ENCODE assay signal across 20 mouse cellular contexts in the genomic region with DNA sequence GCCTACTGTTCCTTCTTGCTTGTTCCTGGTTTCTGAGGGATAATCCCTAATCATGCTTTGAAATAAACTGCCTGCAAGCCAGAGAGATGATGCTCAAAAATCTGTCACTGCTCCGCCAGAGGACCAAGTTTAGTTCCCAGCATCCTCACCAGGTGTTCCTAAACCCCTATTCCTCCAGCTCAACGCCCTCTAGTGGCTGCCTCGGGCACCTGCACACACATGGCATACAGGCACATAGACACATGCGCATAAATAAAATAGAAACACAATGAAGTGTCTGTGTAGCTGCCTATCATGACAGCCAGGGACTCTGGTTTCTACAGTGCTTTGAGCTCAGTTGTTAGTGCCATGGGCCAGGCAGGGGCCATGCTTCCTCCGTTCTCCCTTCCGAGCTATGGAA. TPM values are rescaled to one million over a fixed set of nuclear protein-coding genes. Genes with fewer than 3 reads are reported as not detected.
DNase-seq lines count a peak whose midpoint lies in the region; ATAC-seq and TF ChIP-seq lines count a peak whose summit lies in the region.
"Had no signal": no experiment of that assay in that cellular context is flagged by ENCODE, and none has a peak within 500 bp of the region (broad histone marks: within the 10 kb centered on the region; RNA-seq: fewer than 3 reads in every experiment).

No protein-coding gene starts in this region.

- H3K9me3 ChIP-seq in intestine, postnatal 0 days (ENCODE audit: control insufficient read depth) = no peaks in the 10 kb centered on the region
- 0 out of 2 replicates have a peak, but pooled peaks cover 4% of the 10 kb centered on the region for H3K9me3 ChIP-seq in intestine, embryonic 16.5 days (ENCODE audit: control insufficient read depth, low read length)
- H3K9me3 ChIP-seq in embryonic facial prominence, embryonic 14.5 days (ENCODE audit: control insufficient read depth, low read length) = no peaks in the 10 kb centered on the region
- no peaks in the 10 kb centered on the region for H3K9me3 ChIP-seq in kidney, embryonic 16.5 days (ENCODE audit: low read length)
- H3K9me3 ChIP-seq: hindbrain, embryonic 15.5 days; liver, embryonic 15.5 days; midbrain, embryonic 12.5 days had no signal

- H3K4me2 ChIP-seq in intestine, postnatal 0 days (replicated peaks; ENCODE audit: low read depth) = no peak overlapping the region
- no peak overlapping the region for H3K4me2 ChIP-seq in intestine, embryonic 16.5 days (ENCODE audit: low read depth, low read length)
- no peak overlapping the region for H3K4me2 ChIP-seq in embryonic facial prominence, embryonic 14.5 days (ENCODE audit: low read depth, low read length)
- no peak overlapping the region for H3K4me2 ChIP-seq in kidney, embryonic 16.5 days (replicated peaks; ENCODE audit: low read depth, low read length)
- H3K4me2 ChIP-seq: hindbrain, embryonic 15.5 days; liver, embryonic 15.5 days; midbrain, embryonic 12.5 days had no signal

- TF ChIP-seq CTCF in intestine, postnatal 0 days (IDR thresholded peaks at IDR 0.05; ENCODE audit: low read depth) = 0 out of 2 replicates have a peak, but pooled peaks have one; percentile 30
- TF ChIP-seq CTCF in testis, adult 2 months (IDR thresholded peaks at IDR 0.05; ENCODE audit: control insufficient read depth, insufficient read depth, insufficient replicate concordance, low read depth, low read length) = peak; percentile 74; the same call in 1 of the 2 replicates

- no peak for TF ChIP-seq POLR2A in testis, adult 2 months (IDR thresholded peaks at IDR 0.05; ENCODE audit: control insufficient read depth, low read depth, low read length)

- no peak for ATAC-seq in intestine, postnatal 0 days
- ATAC-seq in intestine, embryonic 16.5 days = no peak
- ATAC-seq in embryonic facial prominence, embryonic 14.5 days (ENCODE audit: low read depth) = no peak
- ATAC-seq in kidney, embryonic 16.5 days (ENCODE audit: low FRiP score, low TSS enrichment) = no peak
- ATAC-seq: forebrain, embryonic 14.5 days had no signal

- no peaks in the 10 kb centered on the region for H3K36me3 ChIP-seq in intestine, postnatal 0 days (ENCODE audit: control insufficient read depth, insufficient read depth)
- no peaks in the 10 kb centered on the region; the same call in 1 of the 2 replicates for H3K36me3 ChIP-seq in intestine, embryonic 16.5 days (ENCODE audit: control insufficient read depth, insufficient read depth, low read length)
- no peaks in the 10 kb centered on the region for H3K36me3 ChIP-seq in testis, adult 2 months (ENCODE audit: control insufficient read depth, insufficient read depth, low read length)
- H3K36me3 ChIP-seq in embryonic facial prominence, embryonic 14.5 days (ENCODE audit: control insufficient read depth, insufficient read depth, low read length) = peaks cover 10% of the 10 kb centered on the region; the same call in 1 of the 2 replicates
- H3K36me3 ChIP-seq in kidney, embryonic 16.5 days (ENCODE audit: insufficient read depth, low read length) = no peaks in the 10 kb centered on the region
- H3K36me3 ChIP-seq: hindbrain, embryonic 15.5 days; liver, embryonic 15.5 days; midbrain, embryonic 12.5 days had no signal

- H3K27ac ChIP-seq in intestine, postnatal 0 days (ENCODE audit: low read depth, low read length) = no peak overlapping the region
- H3K27ac ChIP-seq in intestine, embryonic 16.5 days (ENCODE audit: low read length) = no peak overlapping the region
- no peak overlapping the region for H3K27ac ChIP-seq in testis, adult 2 months (ENCODE audit: control insufficient read depth, insufficient read depth, low read depth, low read length)
- H3K27ac ChIP-seq in embryonic facial prominence, embryonic 14.5 days (replicated peaks; ENCODE audit: low read depth, low read length) = 0 out of 2 replicates have a peak overlapping the region, but pooled peaks have one; percentile 41
- no peak overlapping the region for H3K27ac ChIP-seq in kidney, embryonic 16.5 days (ENCODE audit: low read length)
- H3K27ac ChIP-seq: hindbrain, embryonic 15.5 days; liver, embryonic 15.5 days; macrophage; midbrain, embryonic 12.5 days had no signal

- H3K4me1 ChIP-seq in intestine, postnatal 0 days (replicated peaks; ENCODE audit: control insufficient read depth, insufficient read depth, low read length) = no peaks in the 10 kb centered on the region
- H3K4me1 ChIP-seq in intestine, embryonic 16.5 days (ENCODE audit: control insufficient read depth, insufficient read depth, low read length) = no peaks in the 10 kb centered on the region
- H3K4me1 ChIP-seq in testis, adult 2 months (ENCODE audit: control insufficient read depth, insufficient read depth, low read length) = no peaks in the 10 kb centered on the region
- H3K4me1 ChIP-seq in embryonic facial prominence, embryonic 14.5 days (ENCODE audit: control insufficient read depth, insufficient read depth, low read length) = peaks cover 8% of the 10 kb centered on the region
- peaks cover 7% of the 10 kb centered on the region; the same call in 1 of the 2 replicates for H3K4me1 ChIP-seq in kidney, embryonic 16.5 days (ENCODE audit: insufficient read depth, low read length)
- H3K4me1 ChIP-seq: liver, embryonic 15.5 days had no signal

- DNase-seq in testis, postnatal 14 days (ENCODE audit: low spot score) = no peak
- DNase-seq in embryonic facial prominence, embryonic 14.5 days (ENCODE audit: low spot score) = no peak
- no peak for DNase-seq in MN1 (ENCODE audit: low spot score)
- no peak for DNase-seq in urinary bladder, postnatal 25 days (ENCODE audit: low spot score)
- DNase-seq: adrenal gland, postnatal 36 days; B cell, adult 2 months; cerebellum, postnatal 25 days; heart, postnatal 10 days; kidney, adult 8-10 months; right cerebral cortex, postnatal 25 days; thymus, adult 2 months had no signal

- H3K27me3 ChIP-seq in intestine, postnatal 0 days (replicated peaks; ENCODE audit: control insufficient read depth, insufficient read depth, low read length) = peaks cover 15% of the 10 kb centered on the region
- peaks cover 26% of the 10 kb centered on the region for H3K27me3 ChIP-seq in intestine, embryonic 16.5 days (replicated peaks; ENCODE audit: control insufficient read depth, insufficient read depth, low read length)
- no peaks in the 10 kb centered on the region for H3K27me3 ChIP-seq in testis, adult 2 months (ENCODE audit: control insufficient read depth, insufficient read depth, low read length)
- peaks cover 20% of the 10 kb centered on the region for H3K27me3 ChIP-seq in embryonic facial prominence, embryonic 14.5 days (replicated peaks; ENCODE audit: control insufficient read depth, insufficient read depth, low read length)
- H3K27me3 ChIP-seq in kidney, embryonic 16.5 days (ENCODE audit: insufficient read depth, low read length) = peaks cover 25% of the 10 kb centered on the region

- H3K4me3 ChIP-seq in intestine, postnatal 0 days (ENCODE audit: low read depth, low read length) = no peak overlapping the region
- no peak overlapping the region for H3K4me3 ChIP-seq in intestine, embryonic 16.5 days (ENCODE audit: low read length)
- H3K4me3 ChIP-seq in testis, adult 2 months (ENCODE audit: control insufficient read depth, low read depth, low read length) = no peak overlapping the region
- no peak overlapping the region for H3K4me3 ChIP-seq in embryonic facial prominence, embryonic 14.5 days (ENCODE audit: low read depth, low read length)
- no peak overlapping the region for H3K4me3 ChIP-seq in kidney, embryonic 16.5 days (ENCODE audit: low read length)
- H3K4me3 ChIP-seq: hindbrain, embryonic 15.5 days; liver, embryonic 15.5 days; midbrain, embryonic 12.5 days had no signal

- H3K9ac ChIP-seq in intestine, postnatal 0 days (ENCODE audit: low read depth, low read length) = no peak overlapping the region
- no peak overlapping the region for H3K9ac ChIP-seq in intestine, embryonic 16.5 days (ENCODE audit: low read depth, low read length)
- no peak overlapping the region for H3K9ac ChIP-seq in embryonic facial prominence, embryonic 14.5 days (ENCODE audit: low read depth, low read length)
- no peak overlapping the region for H3K9ac ChIP-seq in kidney, embryonic 16.5 days (replicated peaks; ENCODE audit: low read length)
- H3K9ac ChIP-seq: hindbrain, embryonic 15.5 days; liver, embryonic 15.5 days; midbrain, embryonic 12.5 days had no signal

- 78% methylated on average over 6 of the region's 6 CpGs for WGBS in intestine, postnatal 0 days
- 80% methylated on average over 6 of the region's 6 CpGs for WGBS in intestine, embryonic 16.5 days
- WGBS in embryonic facial prominence, embryonic 14.5 days = 74% methylated on average over 6 of the region's 6 CpGs
- WGBS in kidney, embryonic 16.5 days = 81% methylated on average over 6 of the region's 6 CpGs

RNA-seq across cellular contexts. Expression of a gene that starts 6.4 kb away (rescaled TPM):
- 19.3 and 19.4 TPM in 2 replicates for polyA plus RNA-seq in intestine, postnatal 0 days (2015; fragmentation: Nextera tagmentation; extraction: Ambion mirVana)
- 8.8 TPM in 2 replicates for polyA plus RNA-seq in intestine, embryonic 16.5 days (2015; fragmentation: Nextera tagmentation; extraction: Ambion mirVana)
- polyA plus RNA-seq in testis, adult 2 months (2012; rRNA removed) = 1.3 and 7.1 TPM in 2 replicates
- polyA plus RNA-seq in embryonic facial prominence, embryonic 14.5 days (2014; fragmentation: Nextera tagmentation; extraction: Ambion mirVana) = 126 and 202 TPM in 2 replicates
- polyA plus RNA-seq in kidney, embryonic 16.5 days (2015; fragmentation: Nextera tagmentation; extraction: Ambion mirVana) = 23.4 and 25.1 TPM in 2 replicates

RNA-seq across cellular contexts. Expression of a gene that starts 38.0 kb away (rescaled TPM):
- polyA plus RNA-seq in intestine, postnatal 0 days (2015; fragmentation: Nextera tagmentation; extraction: Ambion mirVana) = not detected in 2 replicates
- not detected in 2 replicates for polyA plus RNA-seq in intestine, embryonic 16.5 days (2015; fragmentation: Nextera tagmentation; extraction: Ambion mirVana)
- 0.90 and 1.1 TPM in 2 replicates for polyA plus RNA-seq in testis, adult 2 months (2012; rRNA removed)
- 1.7 and 2.2 TPM in 2 replicates for polyA plus RNA-seq in embryonic facial prominence, embryonic 14.5 days (2014; fragmentation: Nextera tagmentation; extraction: Ambion mirVana)
- not detected in 2 replicates for polyA plus RNA-seq in kidney, embryonic 16.5 days (2015; fragmentation: Nextera tagmentation; extraction: Ambion mirVana)
- polyA plus RNA-seq: liver, embryonic 15.5 days; macrophage had no signal
